Mouse (Mus musculus) CD4-positive helper T cell, adult 2 months (primary cell): Measurements from ENCODE around the gene Uqcr10.
"Not testable (repeated sequence)": the region's sequence is repeated elsewhere in the genome, so short reads cannot be mapped to it uniquely, and the experiment has no call there.

Experiments used
- DNase-seq: peaks from one replicate; pipeline ENCODE4 v3.0.0-alpha.2; 2012; ENCODE audit warnings: low read depth, missing footprints, low spot score

The Uqcr10 gene

GRCm38 (mm10) chr11:4715596-4715995 is 11.5 kb upstream of the Uqcr10 start:
- DNase-seq: no peak

GRCm38 (mm10) chr11:4714727-4715126 is 10.6 kb upstream of the Uqcr10 start:
- DNase-seq: no peak

DNA sequence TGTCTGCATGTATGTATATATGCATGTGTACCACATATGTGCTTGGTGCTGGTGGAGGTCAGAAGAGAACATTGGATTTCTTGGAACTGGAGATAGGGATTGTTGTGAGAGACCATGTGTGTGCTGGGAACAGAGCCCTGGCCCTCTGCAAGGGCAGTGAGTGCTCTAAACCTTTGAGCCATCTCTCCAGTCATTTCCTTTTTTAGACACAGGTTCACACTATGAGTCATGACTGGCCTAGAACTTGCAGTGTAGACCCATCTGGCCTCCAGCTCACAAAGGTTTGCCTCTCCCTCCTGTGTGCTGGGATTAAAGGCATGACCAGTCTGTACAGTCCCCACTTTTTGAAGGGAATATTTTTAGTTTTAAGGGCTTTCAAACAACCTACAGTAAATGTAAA is 8.7 kb upstream of the Uqcr10 start:
- no peak for DNase-seq

- not testable (repeated sequence) for DNase-seq
Observed at GRCm38 (mm10) chr11:4710188-4710587, 6.0 kb upstream of the Uqcr10 start.

DNA sequence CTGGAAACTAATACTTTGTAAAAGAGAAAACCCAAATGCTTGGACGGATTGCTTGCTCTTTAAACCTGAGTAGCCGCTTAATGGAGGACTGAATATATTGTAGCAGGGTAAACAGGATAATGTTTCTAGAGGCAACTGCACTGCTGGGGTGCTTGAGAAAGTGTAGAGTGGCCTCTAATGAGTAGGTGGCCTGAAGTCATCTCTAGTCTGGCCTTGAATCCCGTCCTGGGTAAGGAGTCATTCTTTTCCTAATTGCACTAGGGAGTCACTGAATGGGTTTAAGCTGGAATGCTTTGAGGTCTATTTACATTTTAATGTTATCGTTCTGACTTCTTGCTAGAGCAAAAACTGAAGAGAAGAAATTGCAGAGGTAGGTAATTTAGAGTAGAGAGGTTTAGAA is 1.0 kb upstream of the Uqcr10 start:
- no peak for DNase-seq

- no peak for DNase-seq
Observed at GRCm38 (mm10) chr11:4703688-4704071, 462 bp downstream of the Uqcr10 start.

DNA sequence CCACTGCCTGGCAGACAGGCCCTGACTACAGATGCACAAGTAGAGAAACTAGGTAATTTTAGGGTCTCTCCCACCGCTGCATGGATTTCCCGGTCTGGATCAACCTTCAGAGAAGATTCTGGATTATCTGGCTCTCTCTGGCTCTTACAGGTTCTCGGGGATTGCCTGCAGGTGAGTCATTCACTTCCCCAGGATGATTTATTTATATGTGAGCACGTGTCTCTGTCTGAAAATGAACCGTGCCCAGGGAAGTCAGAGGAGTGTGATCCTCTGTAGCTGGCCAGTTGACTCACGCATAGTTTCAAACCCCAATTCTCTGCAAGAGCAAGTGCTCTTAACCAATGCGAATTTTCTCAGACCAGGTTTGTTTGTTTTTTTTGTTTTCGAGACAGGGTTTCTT is 3.4 kb downstream of the Uqcr10 start:
- DNase-seq: no peak

GRCm38 (mm10) chr11:4697043-4697983 is 6.8 kb downstream of the Uqcr10 start:
- no peak for DNase-seq

DNA sequence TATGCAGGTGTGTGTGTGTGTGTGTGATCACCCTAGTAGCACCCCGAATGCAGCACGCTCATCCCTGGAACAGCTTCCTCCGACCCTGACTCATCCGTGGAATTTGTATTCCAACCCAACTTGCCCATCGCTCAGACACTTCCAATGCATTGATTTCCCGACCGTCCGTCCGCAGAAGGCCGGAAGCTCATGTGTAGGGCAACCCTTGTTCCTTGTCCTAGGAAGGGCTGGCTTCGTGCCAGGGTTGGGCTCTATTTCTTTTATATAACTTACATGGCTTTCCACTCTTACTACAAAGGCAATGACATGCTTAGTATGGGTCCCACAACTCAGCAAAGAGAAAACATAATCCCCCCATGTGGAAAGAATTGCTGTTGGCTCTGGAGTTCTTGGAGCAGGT is 12.0 kb downstream of the Uqcr10 start:
- no peak for DNase-seq

- no peak for DNase-seq
Observed at GRCm38 (mm10) chr11:4691213-4691612, 12.9 kb downstream of the Uqcr10 start.

DNA sequence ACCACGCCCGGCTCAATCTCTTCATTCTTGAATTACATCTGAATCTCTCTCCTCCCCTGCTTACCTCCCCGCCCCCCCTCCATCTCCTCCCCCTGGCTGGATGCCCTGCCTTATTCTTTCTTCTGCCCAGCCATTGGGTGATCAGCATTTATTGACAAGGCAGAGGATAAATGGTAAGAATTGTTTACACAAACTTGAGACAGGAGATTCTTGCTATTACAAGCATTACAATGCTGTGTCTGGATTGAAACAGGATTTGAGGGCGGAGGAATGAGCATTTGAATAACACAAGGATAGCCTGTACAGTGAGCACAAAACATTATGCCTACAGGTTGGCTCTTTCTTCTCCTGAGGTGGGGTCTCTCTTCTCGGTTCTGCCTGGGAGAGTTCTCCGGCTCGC is 13.8 kb downstream of the Uqcr10 start:
- DNase-seq: no peak

DNA sequence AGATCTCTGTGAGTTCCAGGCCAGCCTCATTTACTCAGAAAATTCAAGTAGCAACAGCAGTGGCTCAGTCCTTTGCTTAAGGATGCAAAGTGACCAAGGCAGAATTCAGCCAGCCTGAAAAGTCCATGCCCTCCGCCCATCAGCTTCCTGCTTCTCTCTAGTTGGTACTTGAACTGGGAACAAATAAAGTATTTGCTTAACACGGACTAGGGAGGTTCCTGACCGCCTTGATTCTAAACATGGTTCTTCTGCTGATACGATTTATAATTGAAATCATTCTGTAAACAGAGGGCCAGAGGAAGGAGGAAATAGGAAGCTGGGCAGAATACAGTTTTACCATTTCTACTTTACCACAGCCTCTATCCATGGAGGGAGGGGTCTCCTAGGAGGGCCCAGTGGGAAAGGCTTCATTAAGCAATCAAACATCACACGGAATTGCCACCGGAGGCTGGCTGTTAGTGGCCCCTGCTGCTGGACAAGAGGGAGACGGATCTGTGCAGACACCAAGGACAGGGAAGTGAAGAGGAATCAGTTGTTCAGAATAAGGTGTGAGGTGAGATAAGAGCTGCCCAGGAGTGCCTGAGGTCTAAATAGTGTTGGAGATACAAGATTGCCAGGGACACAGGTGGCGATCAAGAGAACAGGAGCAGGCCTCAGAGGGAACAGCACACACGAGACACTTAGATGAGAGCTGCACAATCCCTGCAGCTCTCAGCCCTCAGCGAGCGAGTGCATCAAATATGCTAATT is 15.3 kb downstream of the Uqcr10 start:
- no peak for DNase-seq

DNA sequence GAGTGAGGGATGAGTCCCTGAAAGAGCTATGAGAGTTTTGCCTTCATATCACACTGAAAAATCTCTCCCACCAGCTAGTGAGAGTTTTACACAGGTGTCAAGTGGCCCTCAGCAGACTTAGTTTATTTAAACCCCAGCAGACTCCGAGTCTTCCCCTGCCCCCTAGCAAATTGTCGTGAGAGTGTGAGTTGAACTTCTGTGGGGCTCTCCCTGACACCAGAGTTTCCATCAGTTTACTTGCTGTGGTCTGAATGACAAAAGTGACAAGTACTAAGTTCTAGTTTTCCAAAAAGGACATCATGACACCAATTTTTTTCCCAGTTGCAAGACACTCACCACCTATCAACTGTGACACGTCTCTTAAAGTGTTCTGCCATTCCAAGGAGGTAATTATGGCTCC is 16.3 kb downstream of the Uqcr10 start:
- no peak for DNase-seq

GRCm38 (mm10) chr11:4687027-4687426 is 17.1 kb downstream of the Uqcr10 start:
- no peak for DNase-seq

GRCm38 (mm10) chr11:4685510-4685909 is 18.6 kb downstream of the Uqcr10 start:
- no peak for DNase-seq

GRCm38 (mm10) chr11:4685071-4685470 is 19.1 kb downstream of the Uqcr10 start:
- no peak for DNase-seq

DNA sequence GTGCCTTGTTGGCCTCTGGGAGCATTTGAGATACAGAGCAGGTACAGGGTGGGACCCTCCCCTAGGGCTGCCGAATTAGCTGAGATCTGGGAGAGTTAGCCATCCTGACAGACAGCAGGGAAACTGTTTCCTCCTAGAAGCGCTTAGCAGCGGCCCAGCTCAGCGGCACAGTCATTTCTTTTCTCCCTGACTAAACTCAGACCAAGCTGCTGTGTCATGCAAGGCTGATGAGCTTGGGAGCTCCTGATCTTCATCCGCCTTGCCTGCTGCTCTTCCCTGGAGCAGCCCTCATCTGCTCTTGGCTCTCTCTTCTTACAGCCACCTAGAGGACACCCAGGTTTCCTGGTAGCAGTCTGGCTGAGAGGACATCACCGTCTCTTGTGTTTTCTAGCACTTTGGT is 20.0 kb downstream of the Uqcr10 start:
- DNase-seq: no peak

DNA sequence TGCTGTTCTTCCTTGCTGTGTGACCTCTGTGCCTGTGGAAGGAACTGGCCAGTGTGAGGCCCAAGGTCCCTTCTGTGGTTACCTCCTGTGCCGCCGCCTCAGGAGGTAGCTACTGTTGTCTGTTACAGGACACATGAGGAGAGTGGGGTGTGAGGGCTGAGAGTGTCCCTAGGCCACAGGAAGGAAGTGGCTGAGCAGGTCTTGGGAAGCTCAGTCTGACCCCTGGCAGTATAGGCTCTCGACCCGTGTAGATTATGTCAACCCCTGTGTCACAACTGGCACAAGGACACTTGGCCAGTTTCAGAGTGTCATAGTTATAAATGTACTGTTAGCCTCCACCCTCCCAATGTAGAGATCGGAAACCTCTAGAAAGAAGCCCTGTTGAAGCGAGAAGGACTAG is 20.6 kb downstream of the Uqcr10 start:
- DNase-seq: no peak

DNA sequence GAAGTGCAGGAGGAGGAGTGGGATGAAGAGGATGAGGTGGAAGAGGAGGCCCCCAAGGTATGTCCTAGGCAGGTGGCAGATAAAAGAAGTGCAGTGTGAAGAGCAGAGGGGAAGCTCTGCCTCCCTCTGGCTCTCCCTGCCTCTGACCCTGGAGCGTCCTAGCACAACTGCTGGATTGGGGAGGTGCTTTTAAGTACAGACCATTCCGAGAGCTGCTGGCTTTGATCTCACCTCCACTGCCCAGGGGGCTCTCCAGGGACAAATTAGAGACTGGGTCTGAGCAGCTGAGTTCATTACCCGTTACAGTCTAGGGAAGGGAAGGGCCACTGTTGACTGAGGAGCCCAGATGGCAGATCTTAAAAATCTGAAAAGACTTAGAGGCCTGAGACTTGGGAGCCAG is 24.0 kb downstream of the Uqcr10 start:
- no peak for DNase-seq

- no peak for DNase-seq
Observed at GRCm38 (mm10) chr11:4679441-4679832, 24.7 kb downstream of the Uqcr10 start.

GRCm38 (mm10) chr11:4678700-4679440 is 25.3 kb downstream of the Uqcr10 start:
- DNase-seq: no peak

DNA sequence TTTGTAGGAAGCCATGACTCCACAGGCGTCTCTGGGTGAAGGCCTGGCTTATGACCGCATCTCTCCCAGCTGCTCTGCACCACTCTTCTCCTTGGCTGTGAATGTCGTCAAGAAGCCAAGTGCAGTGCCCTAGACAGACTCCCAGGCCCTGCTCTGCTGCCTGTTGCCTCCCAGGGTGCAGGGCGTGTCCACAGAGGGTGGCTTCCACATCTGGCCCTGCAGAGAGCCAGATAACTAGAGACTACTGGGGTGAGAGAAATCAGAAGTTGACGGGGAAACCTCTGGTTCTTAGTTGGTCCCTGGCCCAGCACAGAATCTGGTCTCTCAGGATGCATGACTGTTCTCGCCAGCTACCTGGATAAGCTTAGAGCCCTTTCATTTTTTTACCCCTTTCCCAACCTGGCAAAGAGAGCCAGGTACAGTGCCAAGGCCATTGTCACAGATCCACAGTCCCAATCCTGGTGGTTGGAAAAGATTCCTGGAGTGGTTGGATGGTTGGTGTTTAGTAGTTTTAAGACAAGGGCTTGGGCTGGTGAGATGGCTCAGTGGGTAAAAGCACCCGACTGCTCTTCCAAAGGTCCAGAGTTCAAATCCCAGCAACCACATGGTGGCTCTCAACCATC is 26.8 kb downstream of the Uqcr10 start:
- DNase-seq: no peak
